Mouse (Mus musculus): Measurements from ENCODE around the gene Ahcyl2.

DNA sequence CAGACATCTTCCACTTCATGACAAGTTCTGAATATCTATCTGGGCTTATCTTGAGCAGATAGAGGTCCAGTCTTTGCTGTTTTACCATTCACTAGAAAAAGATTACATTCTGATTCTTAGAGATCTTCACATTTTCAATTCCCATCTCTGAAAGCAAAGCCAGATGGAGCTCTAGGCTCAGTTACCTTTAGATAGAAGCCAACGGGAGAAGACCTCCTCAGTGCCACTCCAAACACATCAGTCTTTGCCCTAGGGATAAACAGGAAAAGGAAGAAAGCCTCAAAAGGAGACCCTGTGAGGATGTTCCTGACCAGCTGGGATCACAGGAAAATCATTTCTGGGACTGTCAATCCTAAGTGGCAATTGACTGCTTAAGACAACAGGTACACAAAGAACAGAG lies 145.9 kb downstream of the Ahcyl2 start:
- peak in 1 of 2 experiments; percentile 37; a peak in 2 of 4 replicates for TF ChIP-seq CTCF (conservative IDR thresholded peaks at IDR 0.05 in 1 of 2, IDR thresholded peaks at IDR 0.05 in 1 of 2; ENCODE audit: low read depth in 2 of 2, low read length in 2 of 2)
- no peak for TF ChIP-seq E2F4 (IDR thresholded peaks at IDR 0.05; ENCODE audit: insufficient replicate concordance, low read depth, low read length)
- TF ChIP-seq MAX (IDR thresholded peaks at IDR 0.05; ENCODE audit: low read length): no peak
- TF ChIP-seq MXI1 (IDR thresholded peaks at IDR 0.05; ENCODE audit: low read depth, low read length): no peak
- TF ChIP-seq POLR2A (IDR thresholded peaks at IDR 0.05; ENCODE audit: low read depth, low read length): no peak
- TF ChIP-seq ELF1 (IDR thresholded peaks at IDR 0.05; ENCODE audit: low read depth, low read length): no peak
- no peak for TF ChIP-seq IRF4 (IDR thresholded peaks at IDR 0.05; ENCODE audit: low read depth, low read length)
- no peak for TF ChIP-seq ZMIZ1 (IDR thresholded peaks at IDR 0.05; ENCODE audit: low read depth, low read length)

Measured in CH12.LX (cell line).